Mouse (Mus musculus) kidney, postnatal 14 days (tissue): Measurements from ENCODE around the gene Camkv.

Experiments used
- DNase-seq: peaks from one replicate; pipeline ENCODE4 v3.0.0; 2022; ENCODE audit warnings: mixed read lengths

Camkv gene

DNA sequence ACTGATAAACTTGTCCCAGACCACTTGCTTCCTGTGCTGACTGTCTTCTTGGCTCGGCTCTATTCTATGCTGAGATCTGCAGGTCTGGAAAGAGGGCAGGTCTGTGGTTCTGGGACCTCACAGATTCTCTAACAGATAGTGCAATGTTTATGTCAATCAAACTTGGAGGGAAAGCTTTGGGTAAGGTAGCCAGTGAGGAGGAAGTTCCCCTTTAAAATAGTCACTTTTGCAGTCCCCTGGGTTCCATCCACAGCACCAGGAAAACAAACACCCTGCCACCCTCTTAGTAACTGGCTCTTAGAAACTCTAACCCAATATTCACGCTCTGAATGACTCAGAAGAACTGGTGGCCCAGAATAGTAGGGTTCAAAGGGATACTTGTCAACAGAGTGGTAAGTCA, 59.0 kb downstream of the Camkv start:
- no peak for DNase-seq

DNA sequence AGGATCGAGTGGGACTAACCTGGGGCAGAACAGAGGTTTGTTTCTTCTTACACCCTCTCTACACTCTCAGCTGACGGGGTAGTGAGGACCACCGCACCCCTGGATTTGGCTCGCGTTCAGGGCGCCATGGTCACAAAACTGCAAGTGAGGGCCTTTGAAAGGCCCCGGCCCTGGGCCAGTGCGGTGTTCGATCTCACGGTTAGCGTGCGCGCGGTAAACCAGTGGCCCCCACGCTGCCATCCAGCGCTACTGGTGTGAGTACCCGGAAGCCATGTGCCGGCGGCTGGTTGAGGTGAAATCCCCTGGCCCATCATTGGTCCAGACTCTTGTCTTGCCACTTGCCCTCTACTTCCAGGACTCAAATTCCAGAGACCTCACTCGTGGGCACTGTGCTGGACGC, 60.0 kb downstream of the Camkv start:
- no peak for DNase-seq

DNA sequence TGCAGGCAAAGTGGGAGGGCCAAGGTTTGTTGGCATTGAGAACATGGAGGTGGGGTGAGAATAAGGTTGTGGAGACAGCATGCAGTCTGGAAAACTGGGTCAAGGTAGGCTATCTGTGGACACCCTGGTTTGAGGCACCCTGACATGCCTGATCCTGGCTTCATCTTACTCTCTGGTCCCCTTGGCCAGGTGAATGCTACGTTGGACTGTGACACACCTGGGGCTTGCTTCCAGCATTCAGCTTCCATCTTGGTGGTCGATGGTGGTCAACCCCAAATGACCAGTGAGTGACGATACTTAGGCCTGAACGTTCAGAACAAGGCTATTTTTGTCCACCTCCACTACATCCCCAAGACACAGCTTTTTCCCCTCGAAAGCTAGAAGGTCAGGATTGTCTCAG, 60.6 kb downstream of the Camkv start, which contains the start of gene Gm20662:
TSS of gene Gm20662 (plus strand) at position 301 of the 400 bp plus-strand sequence.
- DNase-seq, result no peak
